Mouse (Mus musculus) forebrain, embryonic 12.5 days (tissue): ENCODE measurements around the gene Nlgn1. TPM values are rescaled to one million over a fixed set of nuclear protein-coding genes. Genes with fewer than 3 reads are reported as not detected.

ENCODE experiments used
- ATAC-seq: fragments of 200-750 bp; cut with Nextera tagmentation; 2 replicates; pipeline ENCODE4 v1.8.0; 2017; ENCODE audit warnings: moderate TSS enrichment; ENCODE audit not compliant: low FRiP score
- H3K27ac ChIP-seq: fragments of 300-500 bp; sonication (generic); 2 replicates; pipeline ENCODE4 v1.5.1; 2016; ENCODE audit warnings: mild to moderate bottlenecking
- H3K27me3 ChIP-seq: fragments of 300-500 bp; sonication (generic); 2 replicates; pipeline ENCODE4 v1.6.1; 2016; ENCODE audit warnings: mild to moderate bottlenecking
- H3K36me3 ChIP-seq: fragments of 300-500 bp; sonication (generic); replicated peaks from 2 replicates; pipeline ENCODE4 v1.6.1; 2016; ENCODE audit warnings: mild to moderate bottlenecking
- H3K4me1 ChIP-seq: fragments of 300-500 bp; sonication (generic); 2 replicates; pipeline ENCODE4 v1.6.1; 2016
- H3K4me2 ChIP-seq: fragments of 300-500 bp; sonication (generic); 2 replicates; pipeline ENCODE4 v1.6.1; 2016; ENCODE audit warnings: mild to moderate bottlenecking, moderate library complexity
- H3K4me3 ChIP-seq: fragments of 300-500 bp; sonication (generic); replicated peaks from 2 replicates; pipeline ENCODE4 v1.5.1; 2016; ENCODE audit warnings: mild to moderate bottlenecking
- H3K9ac ChIP-seq: fragments of 300-500 bp; sonication (generic); 2 replicates; pipeline ENCODE4 v1.6.1; 2016; ENCODE audit warnings: mild to moderate bottlenecking
- H3K9me3 ChIP-seq: fragments of 300-500 bp; sonication (generic); 2 replicates; pipeline ENCODE4 v1.6.1; 2016
- WGBS: fragments of 180-500 bp; shearing (Covaris S2); methylation state at CpG from one replicate; pipeline ENCODE4 v1.1.7; 2016; 5-methylcytosine and 5-hydroxymethylcytosine counted together
- polyA plus RNA-seq: library from polyadenylated mRNA; unstranded; fragments of >200 nt; fragmentation: Nextera tagmentation; extraction: Ambion mirVana; gene quantifications from 2 replicates; pipeline ENCODE4 v1.2.1, GENCODE M21; 2016

Nlgn1 gene
- polyA plus RNA-seq, 1 experiment from 2014 or later: 9.9 TPM

- ATAC-seq: no peak
- no peak overlapping the region for H3K9ac ChIP-seq
Measured at GRCm38 (mm10) chr3:25858384-25858783, 473.9 kb downstream of the Nlgn1 start.

GRCm38 (mm10) chr3:25844686-25845462 is 487.4 kb downstream of the Nlgn1 start:
- Histone ChIP-seq H3K4me1 (no peaks in the 10 kb centered on the region), H3K9me3 (no peaks in the 10 kb centered on the region), H3K4me3 (no peak overlapping the region), H3K27me3 (no peaks in the 10 kb centered on the region), H3K36me3 (no peaks in the 10 kb centered on the region), H3K4me2 (no peak overlapping the region), H3K27ac (no peak overlapping the region), H3K9ac (no peak overlapping the region)
- no peak for ATAC-seq
- WGBS: 92% methylated on average over 7 of the region's 7 CpGs

More at GRCm38 (mm10) chr3:25858384-25858783, 473.9 kb downstream of the Nlgn1 start:
- H3K27me3 ChIP-seq: no peaks in the 10 kb centered on the region
- no peaks in the 10 kb centered on the region for H3K4me1 ChIP-seq
- no peaks in the 10 kb centered on the region for H3K36me3 ChIP-seq
- no peak overlapping the region for H3K27ac ChIP-seq
- H3K9me3 ChIP-seq: no peaks in the 10 kb centered on the region
- H3K4me2 ChIP-seq: no peak overlapping the region
- no peak overlapping the region for H3K4me3 ChIP-seq

GRCm38 (mm10) chr3:25830237-25830636 is 502.0 kb downstream of the Nlgn1 start:
- Histone ChIP-seq H3K36me3 (no peaks in the 10 kb centered on the region), H3K27me3 (no peaks in the 10 kb centered on the region), H3K27ac (no peak overlapping the region), H3K9ac (no peak overlapping the region), H3K4me1 (no peaks in the 10 kb centered on the region), H3K4me3 (no peak overlapping the region), H3K4me2 (no peak overlapping the region), H3K9me3 (no peaks in the 10 kb centered on the region)
- 71% methylated on average over 2 of the region's 2 CpGs for WGBS
- ATAC-seq: no peak

DNA sequence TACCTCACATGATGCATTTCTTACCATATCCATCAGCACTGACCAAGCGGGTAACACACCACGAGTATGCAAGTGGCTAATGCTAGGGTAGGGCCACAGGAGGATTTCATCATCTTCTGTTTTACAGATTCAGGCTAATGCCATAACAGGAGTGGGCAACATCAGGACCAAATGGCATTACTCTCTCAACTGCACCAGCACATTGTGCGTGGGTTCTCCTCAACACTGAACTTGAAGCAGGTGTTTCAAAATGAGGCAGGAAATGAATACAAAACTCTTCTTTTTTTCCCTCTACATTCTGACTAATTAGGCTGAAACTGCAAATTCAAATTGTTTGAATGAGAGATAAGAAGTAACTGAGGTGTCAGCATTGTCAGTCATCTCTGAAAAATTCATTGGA is 518.9 kb downstream of the Nlgn1 start:
- H3K9me3 ChIP-seq: no peaks in the 10 kb centered on the region

DNA sequence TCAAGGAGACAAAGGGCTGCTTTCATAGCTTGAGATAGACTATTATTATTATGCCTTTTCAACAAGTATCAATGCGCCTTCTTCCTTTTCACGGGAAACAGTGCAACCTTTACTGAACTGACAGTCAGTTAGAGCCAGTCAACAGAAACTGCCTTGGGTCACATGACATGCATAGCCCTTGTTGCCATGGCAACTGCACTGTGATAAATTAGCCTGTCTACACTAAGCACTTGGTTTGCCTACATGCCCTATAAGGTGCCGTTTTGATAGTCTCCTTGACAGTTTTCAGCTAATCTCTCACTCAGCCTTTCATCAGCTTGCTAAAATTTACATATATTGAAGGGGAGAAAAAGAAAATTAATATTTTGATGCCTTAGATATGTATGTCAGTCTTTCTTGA is 524.7 kb downstream of the Nlgn1 start:
- Histone ChIP-seq H3K9me3 (no peaks in the 10 kb centered on the region), H3K27me3 (no peaks in the 10 kb centered on the region), H3K4me2 (no peak overlapping the region), H3K27ac (no peak overlapping the region), H3K9ac (no peak overlapping the region), H3K36me3 (no peaks in the 10 kb centered on the region), H3K4me3 (no peak overlapping the region), H3K4me1 (no peaks in the 10 kb centered on the region; the same call in 1 of the 2 replicates)
- peak; percentile 95 for ATAC-seq
- 27% methylated on average over 3 of the region's 3 CpGs for WGBS

More for the DNA sequence above, 518.9 kb downstream of the Nlgn1 start:
- H3K4me1 ChIP-seq: no peaks in the 10 kb centered on the region
- no peak overlapping the region for H3K4me3 ChIP-seq
- ATAC-seq: no peak
- H3K27me3 ChIP-seq: no peaks in the 10 kb centered on the region
- H3K9ac ChIP-seq: no peak overlapping the region
- H3K36me3 ChIP-seq: no peaks in the 10 kb centered on the region
- no peak overlapping the region for H3K27ac ChIP-seq
- 93% methylated on average over 3 of the region's 3 CpGs for WGBS
- H3K4me2 ChIP-seq: no peak overlapping the region

DNA sequence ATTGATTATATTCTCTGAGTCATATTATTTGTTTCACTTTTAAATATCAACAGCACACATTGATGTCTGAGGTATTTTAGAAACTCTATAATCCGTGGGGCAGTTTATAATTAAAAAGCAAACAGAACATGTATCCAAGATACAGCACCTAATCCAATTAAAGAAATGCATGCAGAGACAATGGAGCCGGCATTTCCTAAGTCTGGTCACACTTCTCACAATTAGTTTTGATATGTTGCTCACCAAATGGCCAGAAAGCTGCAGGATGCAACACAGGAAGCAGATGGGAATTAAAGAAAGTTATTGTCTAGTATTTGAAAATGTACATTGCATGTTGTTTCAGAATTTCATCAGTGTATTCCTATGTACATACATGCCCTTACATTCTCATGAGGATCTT is 550.6 kb downstream of the Nlgn1 start:
- H3K9ac ChIP-seq: no peak overlapping the region
- 61% methylated on average over 2 of the region's 2 CpGs for WGBS
- H3K4me2 ChIP-seq: no peak overlapping the region
- H3K4me1 ChIP-seq: no peaks in the 10 kb centered on the region
- H3K4me3 ChIP-seq: no peak overlapping the region
- H3K36me3 ChIP-seq: no peaks in the 10 kb centered on the region
- no peak overlapping the region for H3K27ac ChIP-seq
- no peak for ATAC-seq
- no peaks in the 10 kb centered on the region for H3K27me3 ChIP-seq
- no peaks in the 10 kb centered on the region for H3K9me3 ChIP-seq

DNA sequence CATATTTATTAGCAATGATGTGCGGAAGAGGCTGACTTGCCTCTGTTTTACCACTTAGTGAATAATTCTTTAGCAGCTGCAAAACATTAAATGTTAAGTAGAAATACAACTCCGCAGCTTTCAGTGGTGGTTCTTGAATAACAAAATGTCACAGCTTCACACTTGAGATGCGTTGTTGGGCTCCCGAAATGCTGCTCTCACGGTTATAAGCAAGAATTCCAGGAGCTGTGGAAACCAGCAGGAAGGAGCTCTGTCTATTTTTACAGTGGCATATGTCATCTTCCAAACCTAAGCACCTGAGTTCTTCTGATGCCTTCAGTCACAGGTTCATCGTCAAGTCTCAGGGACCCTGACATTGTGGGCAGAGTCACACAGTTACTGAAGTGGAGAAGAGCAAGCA is 556.8 kb downstream of the Nlgn1 start:
- no peak overlapping the region for H3K4me3 ChIP-seq
- no peaks in the 10 kb centered on the region for H3K9me3 ChIP-seq
- H3K36me3 ChIP-seq: no peaks in the 10 kb centered on the region
- no peak for ATAC-seq
- no peak overlapping the region for H3K27ac ChIP-seq
- WGBS: 72% methylated on average over 6 of the region's 6 CpGs
- no peaks in the 10 kb centered on the region for H3K27me3 ChIP-seq
- peaks cover 14% of the 10 kb centered on the region for H3K4me1 ChIP-seq
- H3K4me2 ChIP-seq: no peak overlapping the region
- no peak overlapping the region for H3K9ac ChIP-seq

DNA sequence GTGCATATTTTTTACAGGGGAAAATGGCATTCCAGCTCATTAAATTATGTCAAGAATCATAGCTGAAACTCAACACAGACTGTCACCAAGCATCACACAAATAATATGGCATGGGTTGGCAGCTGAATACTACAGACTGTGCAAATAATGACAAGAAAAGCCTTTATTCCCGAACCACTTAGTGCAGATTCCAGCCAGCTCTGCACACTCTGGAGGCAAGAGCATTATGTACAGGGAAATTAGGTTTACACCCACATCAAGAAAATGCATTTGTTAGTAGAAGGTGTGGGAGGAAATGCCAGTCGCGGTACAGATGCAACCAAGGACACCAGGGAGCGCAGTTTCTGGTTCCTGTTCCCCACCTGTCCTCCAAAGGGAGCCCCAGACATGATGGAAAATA is 558.4 kb downstream of the Nlgn1 start:
- H3K4me3 ChIP-seq: no peak overlapping the region
- ATAC-seq: peak; percentile 85
- WGBS: 41% methylated on average over 4 of the region's 4 CpGs
- no peaks in the 10 kb centered on the region for H3K36me3 ChIP-seq
- H3K27ac ChIP-seq: peak overlapping the region; percentile 54
- H3K9ac ChIP-seq: no peak overlapping the region
- H3K27me3 ChIP-seq: no peaks in the 10 kb centered on the region
- H3K9me3 ChIP-seq: no peaks in the 10 kb centered on the region
- peaks cover 14% of the 10 kb centered on the region for H3K4me1 ChIP-seq
- H3K4me2 ChIP-seq: no peak overlapping the region

DNA sequence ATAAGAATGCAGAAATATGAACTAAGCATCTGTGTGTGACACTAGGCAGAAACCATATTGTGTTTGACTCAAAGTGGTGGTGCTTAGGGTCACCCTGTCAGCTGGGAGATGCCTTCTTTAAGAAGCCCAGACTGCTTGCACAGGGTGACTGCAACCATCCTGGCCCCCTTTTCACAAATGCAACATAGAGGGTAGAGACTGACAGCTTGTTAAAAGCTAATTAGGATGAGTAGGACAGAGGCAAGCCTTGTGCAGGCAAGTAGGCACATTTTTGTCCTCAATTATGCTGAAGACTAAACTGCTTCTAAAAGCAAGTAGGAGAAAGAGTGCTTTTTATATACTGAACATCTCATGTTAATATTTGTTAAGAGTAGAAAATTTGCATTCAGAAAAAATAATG is 558.8 kb downstream of the Nlgn1 start:
- no peaks in the 10 kb centered on the region for H3K36me3 ChIP-seq
- H3K4me2 ChIP-seq: no peak overlapping the region
- H3K4me1 ChIP-seq: peaks cover 14% of the 10 kb centered on the region
- no peaks in the 10 kb centered on the region for H3K9me3 ChIP-seq
- peak overlapping the region; percentile 42 for H3K27ac ChIP-seq
- H3K27me3 ChIP-seq: no peaks in the 10 kb centered on the region
- ATAC-seq: peak; percentile 85
- H3K4me3 ChIP-seq: no peak overlapping the region
- no peak overlapping the region for H3K9ac ChIP-seq

- Histone ChIP-seq H3K9ac (no peak overlapping the region), H3K36me3 (no peaks in the 10 kb centered on the region), H3K4me2 (no peak overlapping the region), H3K9me3 (no peaks in the 10 kb centered on the region), H3K4me3 (no peak overlapping the region), H3K4me1 (no peaks in the 10 kb centered on the region), H3K27ac (no peak overlapping the region), H3K27me3 (no peaks in the 10 kb centered on the region)
- ATAC-seq: no peak
- WGBS: 89% methylated on average over 4 of the region's 4 CpGs
Measured at GRCm38 (mm10) chr3:25763689-25764088, 568.6 kb downstream of the Nlgn1 start.

- Histone ChIP-seq H3K27me3 (no peaks in the 10 kb centered on the region), H3K9ac (no peak overlapping the region), H3K4me2 (no peak overlapping the region), H3K4me3 (no peak overlapping the region), H3K9me3 (no peaks in the 10 kb centered on the region), H3K36me3 (no peaks in the 10 kb centered on the region), H3K27ac (no peak overlapping the region), H3K4me1 (no peaks in the 10 kb centered on the region)
- 82% methylated on average over 2 of the region's 2 CpGs for WGBS
- no peak for ATAC-seq
Measured at GRCm38 (mm10) chr3:25757813-25758212, 574.4 kb downstream of the Nlgn1 start.

GRCm38 (mm10) chr3:25724111-25724510 is 608.1 kb downstream of the Nlgn1 start:
- 94% methylated on average over 1 of the region's 1 CpGs for WGBS
- Histone ChIP-seq H3K4me1 (no peaks in the 10 kb centered on the region), H3K27me3 (no peaks in the 10 kb centered on the region), H3K4me2 (no peak overlapping the region), H3K4me3 (no peak overlapping the region), H3K9ac (no peak overlapping the region), H3K9me3 (no peaks in the 10 kb centered on the region), H3K36me3 (no peaks in the 10 kb centered on the region), H3K27ac (no peak overlapping the region)
- ATAC-seq: no peak

DNA sequence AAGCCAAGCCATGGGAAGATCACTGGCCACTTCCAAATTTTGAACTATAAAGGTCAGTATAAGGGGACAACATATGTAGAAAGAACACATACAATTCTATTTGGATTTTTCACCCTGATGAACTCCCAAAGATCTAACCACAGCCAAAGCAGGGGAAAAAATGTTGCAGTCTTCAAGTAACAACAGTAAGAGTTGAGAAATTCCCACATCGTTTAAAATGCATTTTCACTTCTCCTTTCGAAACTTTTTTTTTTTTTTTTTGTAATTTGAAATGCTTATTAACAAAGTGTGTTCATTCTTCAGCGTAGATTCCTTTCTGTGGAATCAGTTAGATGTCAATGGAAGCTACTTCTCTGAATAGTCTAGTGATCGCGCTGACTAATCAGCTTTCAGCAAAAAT is 610.8 kb downstream of the Nlgn1 start:
- no peaks in the 10 kb centered on the region for H3K4me1 ChIP-seq
- no peak overlapping the region for H3K27ac ChIP-seq
- no peak overlapping the region for H3K9ac ChIP-seq
- no peaks in the 10 kb centered on the region for H3K27me3 ChIP-seq
- H3K4me3 ChIP-seq: no peak overlapping the region
- WGBS: 60% methylated on average over 5 of the region's 5 CpGs
- ATAC-seq: no peak
- no peaks in the 10 kb centered on the region for H3K9me3 ChIP-seq
- H3K4me2 ChIP-seq: no peak overlapping the region
- H3K36me3 ChIP-seq: no peaks in the 10 kb centered on the region
